Mouse (Mus musculus) kidney, embryonic 14.5 days (tissue): ENCODE results near the gene Blm. TPM values are rescaled to one million over a fixed set of nuclear protein-coding genes. Genes with fewer than 3 reads are reported as not detected.

Experiments used
- ATAC-seq: fragments of 200-750 bp; cut with Nextera tagmentation; 2 replicates; pipeline ENCODE4 v1.8.0; 2017; ENCODE audit warnings: moderate number of reproducible peaks, mild to moderate bottlenecking, moderate TSS enrichment, moderate library complexity; ENCODE audit not compliant: low FRiP score, low TSS enrichment
- H3K27ac ChIP-seq: fragments of 300-500 bp; sonication (generic); 2 replicates; pipeline ENCODE4 v1.5.1; 2014; ENCODE audit warnings: low read depth, mild to moderate bottlenecking, low read length, moderate library complexity, mixed read lengths
- H3K27me3 ChIP-seq: fragments of 300-500 bp; sonication (generic); 2 replicates; pipeline ENCODE4 v1.6.1; 2014; ENCODE audit warnings: mild to moderate bottlenecking, low read length; ENCODE audit not compliant: control insufficient read depth, insufficient read depth
- H3K36me3 ChIP-seq: fragments of 300-500 bp; sonication (generic); 2 replicates; pipeline ENCODE4 v1.6.1; 2014; ENCODE audit warnings: low read length, mixed read lengths; ENCODE audit not compliant: control insufficient read depth, insufficient read depth
- H3K4me1 ChIP-seq: fragments of 300-500 bp; sonication (generic); 2 replicates; pipeline ENCODE4 v1.6.1; 2014; ENCODE audit warnings: low read length, mixed read lengths; ENCODE audit not compliant: control insufficient read depth, insufficient read depth
- H3K4me2 ChIP-seq: fragments of 300-500 bp; sonication (generic); replicated peaks from 2 replicates; pipeline ENCODE4 v1.6.1; 2014; ENCODE audit warnings: low read depth, mild to moderate bottlenecking, low read length
- H3K4me3 ChIP-seq: fragments of 300-500 bp; sonication (generic); 2 replicates; pipeline ENCODE4 v1.5.1; 2014; ENCODE audit warnings: mild to moderate bottlenecking, low read length
- H3K9ac ChIP-seq: fragments of 300-500 bp; sonication (generic); 2 replicates; pipeline ENCODE4 v1.6.1; 2014; ENCODE audit warnings: low read depth, mild to moderate bottlenecking, low read length, moderate library complexity
- H3K9me3 ChIP-seq: fragments of 300-500 bp; sonication (generic); 2 replicates; pipeline ENCODE4 v1.6.1; 2016; ENCODE audit warnings: low read length; ENCODE audit not compliant: control insufficient read depth
- WGBS: fragments of 180-500 bp; shearing (Covaris S2); extraction: QIAGEN DNeasy Blood & Tissue Kit; methylation state at CpG from one replicate; pipeline ENCODE4 v1.1.7; 2014; 5-methylcytosine and 5-hydroxymethylcytosine counted together
- polyA plus RNA-seq: library from polyadenylated mRNA; unstranded; fragments of >200 nt; fragmentation: Nextera tagmentation; extraction: Ambion mirVana; gene quantifications from 2 replicates; pipeline ENCODE4 v1.2.1, GENCODE M21; 2014

Blm gene
- polyA plus RNA-seq, 1 experiment from 2014 or later, result 34.5 TPM

GRCm38 (mm10) chr7:80489445-80489844, 45.5 kb downstream of the Blm start:
- Histone ChIP-seq H3K36me3 (peaks cover 34% of the 10 kb centered on the region), H3K9ac (no peak overlapping the region), H3K27ac (no peak overlapping the region), H3K9me3 (no peaks in the 10 kb centered on the region), H3K4me3 (no peak overlapping the region), H3K4me2 (no peak overlapping the region), H3K4me1 (no peaks in the 10 kb centered on the region), H3K27me3 (no peaks in the 10 kb centered on the region)
- 79% methylated on average over 1 of the region's 1 CpGs for WGBS
- ATAC-seq, result no peak

GRCm38 (mm10) chr7:80487239-80487638, 47.7 kb downstream of the Blm start:
- Histone ChIP-seq H3K9me3 (no peaks in the 10 kb centered on the region), H3K27ac (no peak overlapping the region), H3K27me3 (no peaks in the 10 kb centered on the region), H3K4me1 (no peaks in the 10 kb centered on the region), H3K4me3 (no peak overlapping the region), H3K36me3 (peaks cover 20% of the 10 kb centered on the region; the same call in 1 of the 2 replicates), H3K9ac (no peak overlapping the region), H3K4me2 (no peak overlapping the region)
- ATAC-seq, result no peak
- WGBS, result 87% methylated on average over 4 of the region's 4 CpGs

GRCm38 (mm10) chr7:80480097-80480496, 54.8 kb downstream of the Blm start:
- Histone ChIP-seq H3K4me2 (no peak overlapping the region), H3K27me3 (no peaks in the 10 kb centered on the region), H3K4me3 (no peak overlapping the region), H3K9ac (no peak overlapping the region), H3K4me1 (no peaks in the 10 kb centered on the region), H3K36me3 (peaks cover 6% of the 10 kb centered on the region; the same call in 1 of the 2 replicates), H3K27ac (no peak overlapping the region), H3K9me3 (no peaks in the 10 kb centered on the region)
- 61% methylated on average over 7 of the region's 7 CpGs for WGBS
- no peak for ATAC-seq

- H3K36me3 ChIP-seq, result peaks cover 34% of the 10 kb centered on the region
These were observed 61.1 kb downstream of the Blm start for GRCm38 (mm10) chr7:80473837-80474236.

GRCm38 (mm10) chr7:80468851-80469250, 66.1 kb downstream of the Blm start:
- Histone ChIP-seq H3K27ac (no peak overlapping the region), H3K4me3 (no peak overlapping the region), H3K4me2 (no peak overlapping the region), H3K9ac (no peak overlapping the region), H3K4me1 (no peaks in the 10 kb centered on the region), H3K27me3 (no peaks in the 10 kb centered on the region), H3K9me3 (no peaks in the 10 kb centered on the region), H3K36me3 (peaks cover 30% of the 10 kb centered on the region)
- WGBS, result 91% methylated on average over 2 of the region's 2 CpGs
- ATAC-seq, result no peak

More at GRCm38 (mm10) chr7:80473837-80474236, 61.1 kb downstream of the Blm start:
- H3K4me1 ChIP-seq, result no peaks in the 10 kb centered on the region
- H3K27ac ChIP-seq, result no peak overlapping the region
- WGBS, result 97% methylated on average over 7 of the region's 7 CpGs
- H3K9me3 ChIP-seq, result no peaks in the 10 kb centered on the region
- no peak overlapping the region for H3K4me2 ChIP-seq
- no peak for ATAC-seq
- H3K27me3 ChIP-seq, result no peaks in the 10 kb centered on the region
- H3K9ac ChIP-seq, result no peak overlapping the region
- no peak overlapping the region for H3K4me3 ChIP-seq

GRCm38 (mm10) chr7:80467334-80467733, 67.6 kb downstream of the Blm start:
- no peak overlapping the region for H3K9ac ChIP-seq
- H3K9me3 ChIP-seq, result no peaks in the 10 kb centered on the region
- H3K27ac ChIP-seq, result no peak overlapping the region
- no peak overlapping the region for H3K4me3 ChIP-seq
- 96% methylated on average over 2 of the region's 2 CpGs for WGBS
- H3K4me1 ChIP-seq, result no peaks in the 10 kb centered on the region
- H3K36me3 ChIP-seq, result peaks cover 29% of the 10 kb centered on the region
- no peak overlapping the region for H3K4me2 ChIP-seq
- ATAC-seq, result no peak
- no peaks in the 10 kb centered on the region for H3K27me3 ChIP-seq

GRCm38 (mm10) chr7:80464831-80465230, 70.1 kb downstream of the Blm start:
- Histone ChIP-seq H3K4me1 (no peaks in the 10 kb centered on the region), H3K27ac (no peak overlapping the region), H3K9me3 (no peaks in the 10 kb centered on the region), H3K36me3 (peaks cover 39% of the 10 kb centered on the region), H3K4me3 (no peak overlapping the region), H3K9ac (no peak overlapping the region), H3K4me2 (no peak overlapping the region), H3K27me3 (no peaks in the 10 kb centered on the region)
- ATAC-seq, result no peak
- 88% methylated on average over 5 of the region's 5 CpGs for WGBS

GRCm38 (mm10) chr7:80461891-80462290, 73.0 kb downstream of the Blm start:
- Histone ChIP-seq H3K4me1 (no peaks in the 10 kb centered on the region), H3K4me2 (no peak overlapping the region), H3K9ac (no peak overlapping the region), H3K27me3 (no peaks in the 10 kb centered on the region), H3K4me3 (no peak overlapping the region), H3K9me3 (no peaks in the 10 kb centered on the region), H3K27ac (no peak overlapping the region), H3K36me3 (peaks cover 35% of the 10 kb centered on the region)
- no peak for ATAC-seq
- WGBS, result 73% methylated on average over 7 of the region's 7 CpGs

- H3K27me3 ChIP-seq, result no peaks in the 10 kb centered on the region
- H3K36me3 ChIP-seq, result peaks cover 42% of the 10 kb centered on the region
- H3K27ac ChIP-seq, result no peak overlapping the region
- H3K4me3 ChIP-seq, result no peak overlapping the region
- 94% methylated on average over 4 of the region's 4 CpGs for WGBS
- ATAC-seq, result no peak
- H3K9ac ChIP-seq, result no peak overlapping the region
- H3K4me1 ChIP-seq, result no peaks in the 10 kb centered on the region
- H3K4me2 ChIP-seq, result no peak overlapping the region
- no peaks in the 10 kb centered on the region for H3K9me3 ChIP-seq
These were observed 74.0 kb downstream of the Blm start for GRCm38 (mm10) chr7:80460892-80461291.
